Mouse (Mus musculus) embryonic stem cell, embryonic (primary cell): ENCODE measurements at regions not wholly inside any gene's neighbourhood (a gene's known extent, or its start where the extent isn't known, plus 50 kb on each side); places are given as distances from the start of the nearest gene placed in this dataset.

Experiments
- CTCF ChIA-PET, 4 experiments: fragments of 300-600 bp in 2 of 4; fragments of 350-600 bp in 2 of 4; sonication (Branson Sonifier 250); formaldehyde crosslinking; loops; one replicate each; lab custom pipeline; 2022; ENCODE audit warnings: inconsistent platforms in 2 of 4; lab: Charles Lee
- POLR2A ChIA-PET, 4 experiments: fragments of 300-600 bp in 2 of 4; fragments of 350-600 bp in 2 of 4; sonication (Branson Sonifier 250); formaldehyde crosslinking; loops; one replicate each; lab custom pipeline; 2022; ENCODE audit warnings: antibody characterized with exemption in 4 of 4, inconsistent platforms in 1 of 4; lab: Charles Lee

- ChIA-PET CTCF (no interaction called here), POLR2A (no interaction called here)
Observed at GRCm38 (mm10) chr1:146185444-146185843, 309.1 kb upstream of the Brinp3 start.

GRCm38 (mm10) chr1:146211646-146212045, 282.9 kb upstream of the Brinp3 start:
- CTCF ChIA-PET = no interaction called here
- POLR2A ChIA-PET = no interaction called here

GRCm38 (mm10) chr1:146231487-146232466, 262.8 kb upstream of the Brinp3 start:
- CTCF ChIA-PET = no interaction called here
- POLR2A ChIA-PET = no interaction called here

- POLR2A ChIA-PET = no interaction called here
- CTCF ChIA-PET = no interaction called here
Observed at GRCm38 (mm10) chr1:146260400-146260799, 234.2 kb upstream of the Brinp3 start.

GRCm38 (mm10) chr1:146299031-146299430, 195.5 kb upstream of the Brinp3 start:
- ChIA-PET POLR2A (no interaction called here), CTCF (no interaction called here)

- ChIA-PET CTCF (no interaction called here), POLR2A (no interaction called here)
Observed at GRCm38 (mm10) chr1:146312547-146312946, 182.0 kb upstream of the Brinp3 start.

GRCm38 (mm10) chr1:146316172-146317158, 178.1 kb upstream of the Brinp3 start:
- ChIA-PET CTCF (no interaction called here), POLR2A (no interaction called here)

- ChIA-PET POLR2A (interaction anchor here in 1 of 4 experiments (1.7 kb wide), 1 partner anchor 8 kb away, joined by 3 read pairs; no protein-coding TSS in a partner anchor), CTCF (no interaction called here)
Observed at GRCm38 (mm10) chr1:146322026-146322425, 172.5 kb upstream of the Brinp3 start.

GRCm38 (mm10) chr1:146322862-146323261, 171.7 kb upstream of the Brinp3 start:
- CTCF ChIA-PET = no interaction called here
- POLR2A ChIA-PET = interaction anchor here in 1 of 4 experiments (0.9 kb wide), 1 partner anchor 22 kb away, joined by 5 read pairs; no protein-coding TSS in a partner anchor

- ChIA-PET POLR2A (interaction anchor here in 1 of 4 experiments (0.5 kb wide), 1 partner anchor 153 kb away, joined by 3 read pairs; no protein-coding TSS in a partner anchor), CTCF (no interaction called here)
Observed at GRCm38 (mm10) chr1:146337049-146337448, 157.5 kb upstream of the Brinp3 start.

- ChIA-PET CTCF (no interaction called here), POLR2A (no interaction called here)
Observed at GRCm38 (mm10) chr1:146356964-146357363, 137.6 kb upstream of the Brinp3 start.

- ChIA-PET POLR2A (interaction anchor here in 2 of 4 experiments (0.6 to 1.2 kb wide), 2 partner anchors 12 to 333 kb away, joined by 3 to 4 read pairs; no protein-coding TSS in a partner anchor), CTCF (no interaction called here)
Observed at GRCm38 (mm10) chr1:146358301-146358700, 136.3 kb upstream of the Brinp3 start.

- ChIA-PET POLR2A (no interaction called here), CTCF (no interaction called here)
Observed at GRCm38 (mm10) chr1:146359632-146360031, 134.9 kb upstream of the Brinp3 start.

- ChIA-PET CTCF (no interaction called here), POLR2A (no interaction called here)
Observed at GRCm38 (mm10) chr1:146360124-146360523, 134.4 kb upstream of the Brinp3 start.

GRCm38 (mm10) chr1:146363777-146364176, 130.8 kb upstream of the Brinp3 start:
- POLR2A ChIA-PET = interaction anchor here in 1 of 4 experiments (0.7 kb wide), 1 partner anchor 68 kb away, joined by 3 read pairs; no protein-coding TSS in a partner anchor
- CTCF ChIA-PET = no interaction called here
